In the genomic region with DNA sequence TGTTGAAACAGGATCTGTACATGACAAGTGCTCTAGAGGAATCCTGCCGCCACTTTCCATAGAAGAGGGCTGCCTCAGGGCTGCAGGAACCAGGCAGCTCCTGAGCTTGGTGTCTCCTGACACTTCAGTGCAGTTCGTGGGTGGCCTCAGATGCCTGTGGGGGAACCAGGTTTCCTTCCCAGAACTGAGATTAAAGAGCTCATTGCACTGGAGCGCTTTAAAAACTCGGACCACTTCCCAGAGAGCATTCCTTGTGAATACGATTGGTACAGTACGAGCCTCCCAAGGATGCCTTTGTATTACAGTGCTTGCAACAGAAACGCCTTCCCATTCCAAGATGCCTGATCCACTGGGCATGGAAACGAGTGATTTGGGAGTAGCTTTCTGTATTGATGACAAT, we compare ENCODE assay signal across 26 mouse cellular contexts. TPM values are rescaled to one million over a fixed set of nuclear protein-coding genes. Genes with fewer than 3 reads are reported as not detected.
DNase-seq lines count a peak whose midpoint lies in the region; ATAC-seq and TF ChIP-seq lines count a peak whose summit lies in the region.
"Had no signal": no experiment of that assay in that cellular context is flagged by ENCODE, and none has a peak within 500 bp of the region (broad histone marks: within the 10 kb centered on the region; RNA-seq: fewer than 3 reads in every experiment).

No protein-coding gene starts in this region.

- peak; percentile 15 for DNase-seq in forebrain, postnatal 0 days
- DNase-seq in forebrain, embryonic 11.5 days (ENCODE audit: low spot score): no peak
- DNase-seq in heart, adult 8-10 months (ENCODE audit: low spot score): no peak
- peak; percentile 39 for DNase-seq in lung, embryonic 14.5 days
- DNase-seq in lung, postnatal 36 days: no peak
- peak; percentile 21 for DNase-seq in fat pad, adult 2 months (ENCODE audit: extremely low read depth, low read depth, low spot score)
- DNase-seq: adrenal gland, postnatal 25 days; cerebellum, adult 8-10 months; kidney, adult 8-10 months; liver, embryonic 13.5 days; thymus, postnatal 25 days had no signal

- no peak overlapping the region for H3K9ac ChIP-seq in forebrain, postnatal 0 days
- H3K9ac ChIP-seq in forebrain, embryonic 11.5 days (ENCODE audit: low read length): no peak overlapping the region
- 0 out of 2 replicates have a peak overlapping the region, but pooled peaks have one; percentile 13 for H3K9ac ChIP-seq in heart, embryonic 16.5 days (ENCODE audit: low read length)
- no peak overlapping the region for H3K9ac ChIP-seq in lung, embryonic 14.5 days
- H3K9ac ChIP-seq: hindbrain, embryonic 12.5 days; limb, embryonic 12.5 days; liver, embryonic 13.5 days; midbrain, embryonic 13.5 days; neural tube, embryonic 13.5 days had no signal

- no peak overlapping the region for H3K4me3 ChIP-seq in forebrain, postnatal 0 days (ENCODE audit: low read depth, low read length)
- no peak overlapping the region for H3K4me3 ChIP-seq in forebrain, embryonic 11.5 days (ENCODE audit: low read depth, low read length)
- no peak overlapping the region for H3K4me3 ChIP-seq in heart, embryonic 16.5 days (ENCODE audit: low read length)
- no peak overlapping the region for H3K4me3 ChIP-seq in lung, embryonic 14.5 days (ENCODE audit: low read depth, low read length)
- H3K4me3 ChIP-seq: erythroblast, embryonic 14.5 days; hindbrain, embryonic 12.5 days; limb, embryonic 12.5 days; liver, embryonic 13.5 days; midbrain, embryonic 13.5 days; neural tube, embryonic 13.5 days had no signal

- 49% methylated on average over 8 of the region's 8 CpGs for WGBS in forebrain, postnatal 0 days
- WGBS in forebrain, embryonic 11.5 days: 73% methylated on average over 8 of the region's 8 CpGs
- WGBS in heart, embryonic 16.5 days: 31% methylated on average over 8 of the region's 8 CpGs
- WGBS in lung, embryonic 14.5 days: 42% methylated on average over 8 of the region's 8 CpGs

- no peak overlapping the region for H3K4me2 ChIP-seq in forebrain, postnatal 0 days (ENCODE audit: low read depth)
- no peak overlapping the region for H3K4me2 ChIP-seq in forebrain, embryonic 11.5 days (ENCODE audit: low read depth, low read length, severe bottlenecking)
- no peak overlapping the region for H3K4me2 ChIP-seq in heart, embryonic 16.5 days (ENCODE audit: low read depth, low read length)
- H3K4me2 ChIP-seq in lung, embryonic 14.5 days: no peak overlapping the region
- H3K4me2 ChIP-seq: hindbrain, embryonic 12.5 days; limb, embryonic 12.5 days; liver, embryonic 13.5 days; midbrain, embryonic 13.5 days; neural tube, embryonic 13.5 days had no signal

- no peaks in the 10 kb centered on the region for H3K4me1 ChIP-seq in forebrain, postnatal 0 days (ENCODE audit: insufficient read depth)
- no peaks in the 10 kb centered on the region for H3K4me1 ChIP-seq in forebrain, embryonic 11.5 days (replicated peaks; ENCODE audit: control insufficient read depth, insufficient read depth, low read length)
- peaks cover 24% of the 10 kb centered on the region for H3K4me1 ChIP-seq in heart, embryonic 16.5 days (ENCODE audit: control insufficient read depth, insufficient read depth, low read length)
- peaks cover 8% of the 10 kb centered on the region; the same call in 1 of the 2 replicates for H3K4me1 ChIP-seq in lung, embryonic 14.5 days (ENCODE audit: insufficient read depth)
- H3K4me1 ChIP-seq: hindbrain, embryonic 12.5 days; liver, embryonic 13.5 days; midbrain, embryonic 13.5 days; neural tube, embryonic 13.5 days had no signal

- no peak for ATAC-seq in forebrain, postnatal 0 days
- no peak for ATAC-seq in forebrain, embryonic 11.5 days (replicated peaks; ENCODE audit: low FRiP score)
- ATAC-seq in heart, embryonic 16.5 days (replicated peaks; ENCODE audit: extremely low read depth, insufficient read depth, low FRiP score): no peak
- ATAC-seq in lung, embryonic 14.5 days (ENCODE audit: insufficient read depth): peak; percentile 28; the same call in 1 of the 2 replicates
- ATAC-seq: inflammation-experienced regulatory T-cells, adult 6 months; lung, postnatal 0 days; midbrain, embryonic 13.5 days had no signal

- H3K27ac ChIP-seq in forebrain, postnatal 0 days (ENCODE audit: low read depth, low read length): no peak overlapping the region
- no peak overlapping the region for H3K27ac ChIP-seq in forebrain, embryonic 11.5 days (ENCODE audit: low read depth, low read length)
- H3K27ac ChIP-seq in heart, embryonic 16.5 days (ENCODE audit: low read length): 0 out of 2 replicates have a peak overlapping the region, but pooled peaks have one; percentile 43
- no peak overlapping the region for H3K27ac ChIP-seq in lung, embryonic 14.5 days (ENCODE audit: low read depth)
- H3K27ac ChIP-seq: hindbrain, embryonic 12.5 days; limb, embryonic 12.5 days; liver, embryonic 13.5 days; midbrain, embryonic 13.5 days; neural tube, embryonic 13.5 days had no signal

- no peaks in the 10 kb centered on the region for H3K27me3 ChIP-seq in forebrain, postnatal 0 days (ENCODE audit: insufficient read depth, low read length)
- no peaks in the 10 kb centered on the region for H3K27me3 ChIP-seq in forebrain, embryonic 11.5 days (ENCODE audit: control insufficient read depth, insufficient read depth, low read length)
- H3K27me3 ChIP-seq in heart, embryonic 16.5 days (ENCODE audit: control insufficient read depth, insufficient read depth, low read length): no peaks in the 10 kb centered on the region
- H3K27me3 ChIP-seq in lung, embryonic 14.5 days (ENCODE audit: insufficient read depth, low read length): no peaks in the 10 kb centered on the region
- H3K27me3 ChIP-seq: hindbrain, embryonic 12.5 days; limb, embryonic 12.5 days; liver, embryonic 13.5 days; midbrain, embryonic 13.5 days; neural tube, embryonic 13.5 days had no signal

- TF ChIP-seq CTCF in forebrain, postnatal 0 days (IDR thresholded peaks at IDR 0.05; ENCODE audit: low read depth): no peak
- TF ChIP-seq CTCF in lung, embryonic 14.5 days (IDR thresholded peaks at IDR 0.05; ENCODE audit: low read depth): no peak

- no peaks in the 10 kb centered on the region for H3K36me3 ChIP-seq in forebrain, postnatal 0 days (ENCODE audit: insufficient read depth)
- H3K36me3 ChIP-seq in forebrain, embryonic 11.5 days (ENCODE audit: control insufficient read depth, insufficient read depth, low read length): no peaks in the 10 kb centered on the region
- peaks cover 2% of the 10 kb centered on the region; the same call in 1 of the 2 replicates for H3K36me3 ChIP-seq in heart, embryonic 16.5 days (ENCODE audit: control insufficient read depth, insufficient read depth)
- peaks cover 33% of the 10 kb centered on the region; the same call in 1 of the 2 replicates for H3K36me3 ChIP-seq in lung, embryonic 14.5 days (ENCODE audit: insufficient read depth)
- H3K36me3 ChIP-seq: G1E; hindbrain, embryonic 12.5 days; liver, embryonic 13.5 days; midbrain, embryonic 13.5 days; neural tube, embryonic 13.5 days had no signal

- H3K9me3 ChIP-seq in forebrain, postnatal 0 days (ENCODE audit: low read length): no peaks in the 10 kb centered on the region
- H3K9me3 ChIP-seq in forebrain, embryonic 11.5 days (ENCODE audit: control insufficient read depth, low read length): no peaks in the 10 kb centered on the region
- H3K9me3 ChIP-seq in heart, embryonic 16.5 days (replicated peaks; ENCODE audit: control insufficient read depth, low read length): no peaks in the 10 kb centered on the region
- no peaks in the 10 kb centered on the region for H3K9me3 ChIP-seq in lung, embryonic 14.5 days (ENCODE audit: low read depth, low read length)
- H3K9me3 ChIP-seq: hindbrain, embryonic 12.5 days; limb, embryonic 12.5 days; liver, embryonic 13.5 days; midbrain, embryonic 13.5 days; neural tube, embryonic 13.5 days had no signal

RNA-seq across cellular contexts. Expression of a gene that starts 18.8 kb away (rescaled TPM):
- total RNA-seq in forebrain, postnatal 0 days (2014; rRNA removed): 6.0 and 7.3 TPM in 2 replicates
- 0.43 and 0.62 TPM in 2 replicates for polyA plus RNA-seq in forebrain, postnatal 0 days (2015; fragmentation: Nextera tagmentation; extraction: Ambion mirVana)
- polyA plus RNA-seq in forebrain, embryonic 11.5 days (2014; fragmentation: Nextera tagmentation; extraction: Ambion mirVana): 2.3 and 2.8 TPM in 2 replicates
- 6.3 and 7.7 TPM in 2 replicates for polyA plus RNA-seq in heart, embryonic 16.5 days (2015; fragmentation: Nextera tagmentation; extraction: Ambion mirVana)
- 10 to 100 TPM in 3 of 4 experiments, 1 to 10 TPM in 1; 5.9 to 12.6 (median 11.5) TPM for total RNA-seq in heart, adult 8-10 months (2022)
- polyA plus RNA-seq in lung, embryonic 14.5 days (2014; fragmentation: Nextera tagmentation; extraction: Ambion mirVana): 12.1 and 13.8 TPM in 2 replicates
- total RNA-seq: common myeloid progenitor, adult 5-6 weeks; granulocyte monocyte progenitor cell, adult 5-6 weeks; megakaryocyte progenitor cell, adult 5-6 weeks had no signal
- polyA plus RNA-seq: erythroblast, embryonic 14.5 days; G1E had no signal

RNA-seq across cellular contexts. Expression of a gene that starts 55.4 kb away (rescaled TPM):
- total RNA-seq in forebrain, postnatal 0 days (2014; rRNA removed): not detected in 2 replicates
- polyA plus RNA-seq in forebrain, postnatal 0 days (2015; fragmentation: Nextera tagmentation; extraction: Ambion mirVana): not detected in 2 replicates
- polyA plus RNA-seq in forebrain, embryonic 11.5 days (2014; fragmentation: Nextera tagmentation; extraction: Ambion mirVana): not detected in 2 replicates
- polyA plus RNA-seq in heart, embryonic 16.5 days (2015; fragmentation: Nextera tagmentation; extraction: Ambion mirVana): 0.31 and 0.34 TPM in 2 replicates
- under 1 TPM; 0.20 to 0.72 (median 0.27) TPM for total RNA-seq in heart, adult 8-10 months (2022)
- 0.16 and 0.20 TPM in 2 replicates for polyA plus RNA-seq in lung, embryonic 14.5 days (2014; fragmentation: Nextera tagmentation; extraction: Ambion mirVana)
- total RNA-seq: adrenal gland, postnatal 25 days; common myeloid progenitor, adult 5-6 weeks; granulocyte monocyte progenitor cell, adult 5-6 weeks; layer of hippocampus, postnatal 14 days; megakaryocyte progenitor cell, adult 5-6 weeks had no signal
- polyA plus RNA-seq: embryonic facial prominence, embryonic 11.5 days; erythroblast, embryonic 14.5 days; G1E; hindbrain, embryonic 12.5 days; inflammation-experienced regulatory T-cells, adult 6 months; liver, embryonic 13.5 days; midbrain, embryonic 13.5 days; neural tube, embryonic 13.5 days; small intestine, adult 2 months had no signal

Comparison
In these comparisons a context has a peak if more than half of its experiments do, and no peak if none do; other contexts are left out.
1. DNase-seq: peak in forebrain, postnatal 0 days (single experiment), lung, embryonic 14.5 days (single experiment) and fat pad, adult 2 months (single experiment); none in forebrain, embryonic 11.5 days (single experiment), heart, adult 8-10 months (single experiment) and lung, postnatal 36 days (single experiment).